Mouse (Mus musculus) stomach, postnatal 0 days (tissue): ENCODE data around the gene Cxcl9.

ENCODE experiments used
- CTCF ChIP-seq: IDR thresholded peaks from 2 replicates; pipeline ENCODE4 v1.5.1; 2016; ENCODE audit warnings: antibody characterized with exemption, low read depth, mild to moderate bottlenecking, moderate library complexity
- EP300 ChIP-seq: optimal IDR thresholded peaks from 2 replicates; pipeline ENCODE3; 2016; ENCODE audit warnings: antibody characterized with exemption

DNA sequence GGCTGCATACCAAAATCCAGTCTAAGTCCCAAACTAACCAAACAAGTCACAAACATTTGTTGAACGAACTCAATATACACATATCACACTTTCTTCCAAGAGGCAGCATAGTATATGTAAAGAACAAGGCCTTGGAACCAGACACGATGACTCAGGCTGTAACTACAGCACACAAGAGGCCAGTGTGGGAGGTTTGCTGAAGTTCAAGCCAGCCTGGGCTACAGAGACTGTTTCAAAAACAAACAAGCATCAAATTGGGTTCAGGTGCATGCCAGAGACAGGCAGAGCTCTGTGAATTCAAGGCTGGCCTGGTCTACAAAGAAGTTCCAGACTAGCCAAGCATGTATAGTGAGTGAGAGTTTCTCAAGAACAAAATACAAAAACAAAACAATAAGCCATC, 33.4 kb downstream of the Cxcl9 start:
- TF ChIP-seq CTCF = no peak
- no peak for TF ChIP-seq EP300
